Mouse (Mus musculus): Measurements from ENCODE around the gene Fcgrt. TPM values are rescaled to one million over a fixed set of nuclear protein-coding genes. Genes with fewer than 3 reads are reported as not detected.

The Fcgrt gene
- polyA plus RNA-seq, 1 experiment from 2014 or later: 20.3 TPM

DNA sequence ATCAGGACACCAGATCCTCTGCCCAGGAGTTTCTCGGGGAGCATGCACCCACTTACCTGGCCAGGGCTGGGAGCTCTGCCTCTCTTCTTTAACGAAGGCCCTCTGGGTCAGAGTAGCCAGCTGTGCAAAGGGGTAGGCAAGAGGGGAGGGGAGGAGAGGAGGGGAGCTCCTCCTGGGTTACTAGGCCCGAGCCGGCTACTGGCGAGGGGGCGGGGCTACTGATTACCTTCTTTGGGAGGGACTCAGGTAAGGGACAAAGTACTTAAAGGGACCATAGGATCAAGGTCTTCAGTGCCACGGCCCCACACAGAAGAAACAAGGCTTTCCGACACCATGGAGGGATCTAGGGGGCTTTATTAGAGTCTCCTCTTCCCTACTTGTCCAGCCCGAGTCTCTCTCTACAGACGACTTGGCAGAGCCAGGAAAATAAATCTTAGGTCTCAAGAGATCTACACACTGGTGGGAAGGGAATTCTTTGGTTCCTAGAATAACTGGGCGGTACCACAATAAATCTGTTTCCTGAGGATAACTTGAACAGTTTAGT is 42.0 kb downstream of the Fcgrt start:
- peak overlapping the region; percentile 61 for H3K4me2 ChIP-seq (ENCODE audit: low read length)
- H3K9ac ChIP-seq (ENCODE audit: low read length): peak overlapping the region; percentile 6; the same call in 1 of the 2 replicates
- WGBS: 17% methylated on average over 11 of the region's 11 CpGs
- H3K4me1 ChIP-seq (ENCODE audit: control insufficient read depth, insufficient read depth, low read length): peaks cover 11% of the 10 kb centered on the region
- ATAC-seq: no peak
- no peaks in the 10 kb centered on the region for H3K36me3 ChIP-seq (ENCODE audit: control insufficient read depth, insufficient read depth, low read length)
- no peaks in the 10 kb centered on the region for H3K27me3 ChIP-seq (replicated peaks; ENCODE audit: control insufficient read depth, insufficient read depth, low read length)
- H3K27ac ChIP-seq (ENCODE audit: low read depth, low read length): no peak overlapping the region
- H3K4me3 ChIP-seq (ENCODE audit: low read depth, low read length): peak overlapping the region; percentile 49
- H3K9me3 ChIP-seq (replicated peaks; ENCODE audit: control insufficient read depth, low read length): no peaks in the 10 kb centered on the region
- no peak for DNase-seq (ENCODE audit: low spot score)

GRCm38 (mm10) chr7:45060632-45061122 is 43.0 kb downstream of the Fcgrt start:
- H3K4me3 ChIP-seq (ENCODE audit: low read depth, low read length): no peak overlapping the region
- no peak for ATAC-seq
- no peak overlapping the region for H3K27ac ChIP-seq (ENCODE audit: low read depth, low read length)
- H3K4me2 ChIP-seq (ENCODE audit: low read length): no peak overlapping the region
- 87% methylated on average over 6 of the region's 6 CpGs for WGBS
- H3K27me3 ChIP-seq (replicated peaks; ENCODE audit: control insufficient read depth, insufficient read depth, low read length): no peaks in the 10 kb centered on the region
- H3K9me3 ChIP-seq (replicated peaks; ENCODE audit: control insufficient read depth, low read length): no peaks in the 10 kb centered on the region
- no peak overlapping the region for H3K9ac ChIP-seq (ENCODE audit: low read length)
- H3K4me1 ChIP-seq (ENCODE audit: control insufficient read depth, insufficient read depth, low read length): peaks cover 11% of the 10 kb centered on the region
- H3K36me3 ChIP-seq (ENCODE audit: control insufficient read depth, insufficient read depth, low read length): no peaks in the 10 kb centered on the region
- DNase-seq (ENCODE audit: low spot score): no peak

GRCm38 (mm10) chr7:45058607-45059571 is 44.8 kb downstream of the Fcgrt start:
- H3K4me3 ChIP-seq (ENCODE audit: low read depth, low read length): no peak overlapping the region
- H3K4me1 ChIP-seq (ENCODE audit: control insufficient read depth, insufficient read depth, low read length): peaks cover 11% of the 10 kb centered on the region
- ATAC-seq (no peak), DNase-seq (ENCODE audit: low spot score) (peak; percentile 46)
- H3K27me3 ChIP-seq (replicated peaks; ENCODE audit: control insufficient read depth, insufficient read depth, low read length): no peaks in the 10 kb centered on the region
- no peak overlapping the region for H3K9ac ChIP-seq (ENCODE audit: low read length)
- peak overlapping the region; percentile 71 for H3K27ac ChIP-seq (ENCODE audit: low read depth, low read length)
- 0 out of 2 replicates have a peak overlapping the region, but pooled peaks have one; percentile 1 for H3K4me2 ChIP-seq (ENCODE audit: low read length)
- H3K36me3 ChIP-seq (ENCODE audit: control insufficient read depth, insufficient read depth, low read length): no peaks in the 10 kb centered on the region
- whole genome bisulfite sequencing: 79% methylated on average over 10 of the region's 10 CpGs
- no peaks in the 10 kb centered on the region for H3K9me3 ChIP-seq (replicated peaks; ENCODE audit: control insufficient read depth, low read length)

DNA sequence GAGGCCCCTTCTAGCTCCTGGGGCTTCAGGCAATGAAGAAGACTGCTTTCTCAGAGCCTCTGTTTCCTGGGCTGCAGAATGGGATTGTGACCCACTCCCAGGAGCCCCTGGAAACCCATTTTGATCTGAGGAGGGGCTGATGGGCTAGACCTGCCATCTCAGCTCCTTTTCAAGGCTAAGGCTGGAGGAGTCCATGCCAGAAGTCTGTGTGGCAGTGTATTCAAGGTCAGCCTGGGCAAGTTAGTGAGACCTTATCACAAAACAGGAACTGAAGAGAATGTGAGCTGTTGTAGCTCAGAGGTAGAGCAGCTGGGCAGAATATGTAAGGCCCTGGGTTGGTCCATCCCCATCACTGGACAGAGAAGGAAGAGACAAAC is 46.7 kb downstream of the Fcgrt start:
- Histone ChIP-seq H3K36me3 (ENCODE audit: control insufficient read depth, insufficient read depth, low read length) (no peaks in the 10 kb centered on the region), H3K9ac (ENCODE audit: low read length) (no peak overlapping the region), H3K4me3 (ENCODE audit: low read depth, low read length) (no peak overlapping the region), H3K4me1 (ENCODE audit: control insufficient read depth, insufficient read depth, low read length) (peaks cover 11% of the 10 kb centered on the region), H3K4me2 (ENCODE audit: low read length) (no peak overlapping the region), H3K9me3 (replicated peaks; ENCODE audit: control insufficient read depth, low read length) (no peaks in the 10 kb centered on the region), H3K27me3 (replicated peaks; ENCODE audit: control insufficient read depth, insufficient read depth, low read length) (no peaks in the 10 kb centered on the region), H3K27ac (ENCODE audit: low read depth, low read length) (no peak overlapping the region)
- DNase-seq (ENCODE audit: low spot score): no peak
- no peak for ATAC-seq

DNA sequence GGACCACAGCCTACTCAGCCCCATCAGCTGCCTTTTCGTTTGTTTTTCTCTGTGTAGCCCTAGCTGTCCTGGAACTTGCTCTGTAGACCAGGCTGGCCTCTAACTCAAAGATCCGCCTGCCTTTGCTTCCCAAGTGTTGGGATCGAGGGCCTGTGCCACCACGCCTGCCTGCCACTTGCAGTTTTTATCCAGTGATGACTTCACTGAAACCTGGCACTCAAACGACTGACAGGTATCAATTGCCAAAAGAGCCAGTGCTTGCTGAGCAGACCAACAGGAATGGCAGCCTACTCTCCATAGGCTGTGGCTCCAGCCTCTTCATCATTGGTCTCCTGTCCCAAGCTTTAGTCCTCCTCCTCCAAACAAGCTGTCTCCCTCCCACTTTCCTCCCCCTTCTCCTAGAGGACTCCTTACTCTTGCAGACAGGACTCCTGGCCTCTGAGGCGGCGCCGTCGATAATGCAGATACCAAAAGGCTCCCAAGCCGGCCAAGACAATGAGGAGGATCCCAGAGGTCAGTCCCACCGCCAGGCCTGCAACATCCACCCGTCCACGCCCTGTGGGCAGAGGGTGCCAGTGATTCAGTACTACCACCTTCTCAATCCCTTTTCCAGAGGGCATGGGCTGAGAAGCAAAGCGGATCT is 47.2 kb downstream of the Fcgrt start:
- no peak for DNase-seq (ENCODE audit: low spot score)
- Histone ChIP-seq H3K9ac (ENCODE audit: low read length) (no peak overlapping the region), H3K4me1 (ENCODE audit: control insufficient read depth, insufficient read depth, low read length) (peaks cover 10% of the 10 kb centered on the region), H3K27ac (ENCODE audit: low read depth, low read length) (no peak overlapping the region), H3K9me3 (replicated peaks; ENCODE audit: control insufficient read depth, low read length) (no peaks in the 10 kb centered on the region), H3K27me3 (replicated peaks; ENCODE audit: control insufficient read depth, insufficient read depth, low read length) (no peaks in the 10 kb centered on the region), H3K4me3 (ENCODE audit: low read depth, low read length) (no peak overlapping the region), H3K36me3 (ENCODE audit: control insufficient read depth, insufficient read depth, low read length) (no peaks in the 10 kb centered on the region), H3K4me2 (ENCODE audit: low read length) (no peak overlapping the region)
- no peak for ATAC-seq
- 66% methylated on average over 14 of the region's 14 CpGs for WGBS

- peaks cover 17% of the 10 kb centered on the region for H3K36me3 ChIP-seq (ENCODE audit: control insufficient read depth, insufficient read depth, low read length)
- H3K4me3 ChIP-seq (ENCODE audit: low read depth, low read length): peak overlapping the region; percentile 78
- peak overlapping the region; percentile 76 for H3K9ac ChIP-seq (ENCODE audit: low read length)
- H3K9me3 ChIP-seq (replicated peaks; ENCODE audit: control insufficient read depth, low read length): no peaks in the 10 kb centered on the region
- DNase-seq (ENCODE audit: low spot score) (peak; percentile 98), ATAC-seq (peak; percentile 90)
- no peaks in the 10 kb centered on the region for H3K27me3 ChIP-seq (replicated peaks; ENCODE audit: control insufficient read depth, insufficient read depth, low read length)
- H3K4me1 ChIP-seq (ENCODE audit: control insufficient read depth, insufficient read depth, low read length): peaks cover 8% of the 10 kb centered on the region
- WGBS: under 1% methylated on average over 33 of the region's 33 CpGs
- peak overlapping the region; percentile 99 for H3K27ac ChIP-seq (ENCODE audit: low read depth, low read length)
- H3K4me2 ChIP-seq (ENCODE audit: low read length): peak overlapping the region; percentile 90
These were observed 49.6 kb downstream of the Fcgrt start for GRCm38 (mm10) chr7:45053931-45054510.

GRCm38 (mm10) chr7:45053117-45053930 is 50.3 kb downstream of the Fcgrt start:
- Histone ChIP-seq H3K4me1 (ENCODE audit: control insufficient read depth, insufficient read depth, low read length) (peaks cover 8% of the 10 kb centered on the region), H3K9me3 (replicated peaks; ENCODE audit: control insufficient read depth, low read length) (no peaks in the 10 kb centered on the region), H3K4me3 (ENCODE audit: low read depth, low read length) (peak overlapping the region; percentile 78), H3K36me3 (ENCODE audit: control insufficient read depth, insufficient read depth, low read length) (peaks cover 24% of the 10 kb centered on the region), H3K9ac (ENCODE audit: low read length) (peak overlapping the region; percentile 76), H3K27ac (ENCODE audit: low read depth, low read length) (peak overlapping the region; percentile 99), H3K4me2 (ENCODE audit: low read length) (peak overlapping the region; percentile 90), H3K27me3 (replicated peaks; ENCODE audit: control insufficient read depth, insufficient read depth, low read length) (no peaks in the 10 kb centered on the region)
- peak; percentile 92 for DNase-seq (ENCODE audit: low spot score)
- WGBS: under 1% methylated on average over 28 of the region's 59 CpGs
- peak; percentile 60 for ATAC-seq

DNA sequence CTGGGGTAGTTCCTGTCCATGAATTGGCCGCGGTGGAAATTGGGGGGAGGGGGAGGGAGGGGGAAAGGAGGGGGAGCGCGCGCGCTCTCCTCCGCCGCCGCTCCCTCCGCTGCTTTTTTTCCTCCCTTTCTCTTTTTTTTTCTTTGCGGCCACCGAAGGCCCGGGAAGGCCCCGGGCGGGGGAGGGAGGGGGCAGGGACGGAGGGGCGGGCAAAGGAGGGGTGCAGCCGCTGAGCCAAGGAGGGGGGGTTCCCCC is 50.9 kb downstream of the Fcgrt start, which contains the start of gene Prr12:
Gene Prr12, minus strand, starts transcription at position 20 of the 255 bp plus-strand sequence.
- peaks cover 8% of the 10 kb centered on the region for H3K4me1 ChIP-seq (ENCODE audit: control insufficient read depth, insufficient read depth, low read length)
- no peaks in the 10 kb centered on the region for H3K27me3 ChIP-seq (replicated peaks; ENCODE audit: control insufficient read depth, insufficient read depth, low read length)
- ATAC-seq (no peak), DNase-seq (ENCODE audit: low spot score) (peak; percentile 78)
- peak within 1 kb of the TSS; percentile 76 for H3K9ac ChIP-seq (ENCODE audit: low read length)
- no peaks in the 10 kb centered on the region for H3K9me3 ChIP-seq (replicated peaks; ENCODE audit: control insufficient read depth, low read length)
- H3K27ac ChIP-seq (ENCODE audit: low read depth, low read length): peak within 1 kb of the TSS; percentile 99
- H3K4me2 ChIP-seq (ENCODE audit: low read length): peak within 1 kb of the TSS; percentile 90
- H3K4me3 ChIP-seq (ENCODE audit: low read depth, low read length): peak within 1 kb of the TSS; percentile 78
- H3K36me3 ChIP-seq (ENCODE audit: control insufficient read depth, insufficient read depth, low read length): peaks cover 29% of the 10 kb centered on the region
- 0% methylated on average over 9 of the region's 18 CpGs for WGBS
